Mouse (Mus musculus) hindbrain, postnatal 0 days (tissue): ENCODE results near the gene Rassf1. TPM values are rescaled to one million over a fixed set of nuclear protein-coding genes. Genes with fewer than 3 reads are reported as not detected.
A peak's percentile ranks its signal among the peaks of the same experiment; 100 is the strongest.

Experiments used
- ATAC-seq: fragments of 200-750 bp; cut with Nextera tagmentation; 2 replicates; pipeline ENCODE4 v1.8.0; 2017; ENCODE audit warnings: mild to moderate bottlenecking, moderate TSS enrichment, moderate library complexity
- DNase-seq: peaks from one replicate; pipeline ENCODE4 v3.0.0-alpha.2; 2015; ENCODE audit warnings: low spot score
- H3K27ac ChIP-seq: fragments of 300-500 bp; sonication (generic); 2 replicates; pipeline ENCODE4 v1.5.1; 2014; ENCODE audit warnings: mild to moderate bottlenecking
- H3K27me3 ChIP-seq: fragments of 300-500 bp; sonication (generic); 2 replicates; pipeline ENCODE4 v1.6.1; 2014; ENCODE audit warnings: low read length, mixed read lengths; ENCODE audit not compliant: insufficient read depth
- H3K36me3 ChIP-seq: fragments of 300-500 bp; sonication (generic); 2 replicates; pipeline ENCODE4 v1.6.1; 2014; ENCODE audit warnings: low read length, mixed read lengths; ENCODE audit not compliant: insufficient read depth
- H3K4me1 ChIP-seq: fragments of 300-500 bp; sonication (generic); 2 replicates; pipeline ENCODE4 v1.6.1; 2014; ENCODE audit warnings: antibody characterized with exemption, low read length, mixed read lengths; ENCODE audit not compliant: insufficient read depth
- H3K4me2 ChIP-seq: fragments of 300-500 bp; sonication (generic); 2 replicates; pipeline ENCODE4 v1.6.1; 2014; ENCODE audit warnings: low read depth, mild to moderate bottlenecking, low read length, moderate library complexity, mixed read lengths
- H3K4me3 ChIP-seq: fragments of 300-500 bp; sonication (generic); 2 replicates; pipeline ENCODE4 v1.5.1; 2014; ENCODE audit warnings: low read length
- H3K9ac ChIP-seq: fragments of 300-500 bp; sonication (generic); replicated peaks from 2 replicates; pipeline ENCODE4 v1.6.1; 2014; ENCODE audit warnings: mild to moderate bottlenecking, low read length, moderate library complexity, mixed read lengths
- H3K9me3 ChIP-seq: fragments of 300-500 bp; sonication (generic); 2 replicates; pipeline ENCODE4 v1.6.1; 2016; ENCODE audit warnings: low read length, mixed read lengths
- CTCF ChIP-seq: IDR thresholded peaks from 2 replicates; pipeline ENCODE4 v1.5.1; 2016; ENCODE audit warnings: antibody characterized with exemption, control low read depth, low read depth
- WGBS: fragments of 180-500 bp; shearing (Covaris S2); extraction: QIAGEN DNeasy Blood & Tissue Kit; methylation state at CpG from one replicate; pipeline ENCODE4 v1.1.7; 2014; 5-methylcytosine and 5-hydroxymethylcytosine counted together
- polyA plus RNA-seq: library from polyadenylated mRNA; unstranded; fragments of >200 nt; fragmentation: Nextera tagmentation; extraction: Ambion mirVana; gene quantifications from 2 replicates; pipeline ENCODE4 v1.2.1, GENCODE M21; 2015
- total RNA-seq: library from RNA; depleted of rRNA; stranded (reverse); fragments of >200 nt; gene quantifications from 2 replicates; pipeline ENCODE4 v1.2.3, GENCODE M21; 2014

Rassf1 gene
- total and polyA plus RNA-seq, 2 experiments from 2014 or later: 17.6 to 30.3 TPM

DNA sequence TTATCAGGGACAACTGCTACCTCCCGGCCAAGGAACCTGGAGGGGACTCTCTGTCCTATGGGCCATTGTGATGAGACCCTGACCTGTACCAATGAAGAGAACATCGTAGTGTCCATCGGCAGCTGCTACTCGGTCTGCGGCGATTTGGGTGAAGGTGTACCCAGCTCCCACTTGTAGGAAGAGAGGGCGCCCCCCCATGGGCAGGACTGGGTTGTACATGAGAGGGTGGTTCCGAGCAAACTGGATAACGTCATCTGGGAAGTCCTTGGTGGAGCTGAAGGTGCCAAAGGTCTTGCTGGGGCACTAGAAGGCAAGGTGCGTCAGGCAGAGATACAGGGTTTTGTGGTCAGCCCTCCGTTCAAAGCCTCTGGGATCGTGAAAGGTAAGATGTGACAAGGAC is 49.4 kb downstream of the Rassf1 start:
- peak; percentile 30; the same call in 1 of the 2 replicates for TF ChIP-seq CTCF
- Histone ChIP-seq H3K4me2 (no peak overlapping the region), H3K27me3 (no peaks in the 10 kb centered on the region), H3K4me3 (no peak overlapping the region), H3K27ac (no peak overlapping the region), H3K9me3 (no peaks in the 10 kb centered on the region), H3K36me3 (no peaks in the 10 kb centered on the region), H3K4me1 (peaks cover 4% of the 10 kb centered on the region; the same call in 1 of the 2 replicates), H3K9ac (no peak overlapping the region)
- WGBS: 83% methylated on average over 12 of the region's 12 CpGs
- no peak for DNase-seq
- ATAC-seq: no peak

DNA sequence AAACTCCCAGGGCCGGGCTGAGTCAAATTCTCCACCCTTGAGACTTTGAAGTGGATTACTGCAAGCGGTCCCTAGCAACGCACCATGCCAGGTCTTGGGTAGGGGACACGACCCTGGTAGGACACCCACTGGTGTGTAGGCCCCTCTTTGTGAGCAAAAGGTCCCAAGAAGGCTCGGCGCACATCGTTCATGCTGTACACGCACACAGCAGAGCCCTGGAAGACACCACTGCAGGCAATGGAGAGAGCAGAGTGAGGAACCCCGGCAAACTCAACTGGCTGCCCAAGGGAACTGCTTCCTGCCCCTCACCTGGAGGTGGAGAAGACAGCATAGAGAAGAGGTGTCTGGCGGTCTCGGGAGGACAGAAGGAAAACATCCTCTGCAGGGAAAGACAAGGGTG is 49.9 kb downstream of the Rassf1 start:
- Histone ChIP-seq H3K4me1 (peaks cover 4% of the 10 kb centered on the region; the same call in 1 of the 2 replicates), H3K27ac (no peak overlapping the region), H3K9me3 (no peaks in the 10 kb centered on the region), H3K9ac (no peak overlapping the region), H3K27me3 (no peaks in the 10 kb centered on the region), H3K4me3 (no peak overlapping the region), H3K36me3 (no peaks in the 10 kb centered on the region), H3K4me2 (no peak overlapping the region)
- no peak for ATAC-seq
- 90% methylated on average over 11 of the region's 11 CpGs for WGBS
- no peak for TF ChIP-seq CTCF
- DNase-seq: no peak

DNA sequence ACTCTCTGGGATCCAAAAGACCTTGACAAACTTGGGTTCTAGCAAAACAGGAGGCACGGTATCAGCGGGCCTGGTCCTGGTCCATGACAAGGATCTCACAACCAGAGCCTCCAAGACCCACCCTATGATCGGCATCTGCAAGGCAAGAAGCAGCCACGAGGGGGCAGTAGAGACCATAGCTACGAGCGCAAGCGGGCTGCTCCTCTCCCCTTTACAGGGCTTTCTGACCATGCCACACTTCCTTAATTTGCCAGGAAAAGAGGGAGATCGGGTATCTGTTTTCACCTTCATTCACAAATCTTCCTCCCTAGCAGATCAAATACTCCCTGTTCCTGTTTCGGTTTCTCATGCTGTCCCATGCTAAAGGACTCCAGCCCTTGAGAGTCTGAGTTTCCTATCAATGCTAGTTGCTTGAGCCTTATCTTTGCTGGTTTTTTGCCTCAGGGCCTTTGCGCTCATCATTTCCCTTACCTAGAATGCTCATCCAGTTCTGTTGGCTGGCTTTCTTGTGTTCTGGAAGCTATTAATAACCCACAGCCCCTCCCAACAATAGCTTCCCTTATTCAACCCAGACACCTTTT is 50.8 kb downstream of the Rassf1 start:
- no peaks in the 10 kb centered on the region for H3K9me3 ChIP-seq
- WGBS: 11% methylated on average over 10 of the region's 10 CpGs
- peak; percentile 99 for TF ChIP-seq CTCF
- H3K9ac ChIP-seq: no peak overlapping the region
- no peaks in the 10 kb centered on the region for H3K27me3 ChIP-seq
- no peak overlapping the region for H3K4me2 ChIP-seq
- peak overlapping the region; percentile 28; the same call in 1 of the 2 replicates for H3K27ac ChIP-seq
- no peak overlapping the region for H3K4me3 ChIP-seq
- no peaks in the 10 kb centered on the region for H3K36me3 ChIP-seq
- peak; percentile 95 for DNase-seq
- peaks cover 4% of the 10 kb centered on the region; the same call in 1 of the 2 replicates for H3K4me1 ChIP-seq
- peak; percentile 84 for ATAC-seq

DNA sequence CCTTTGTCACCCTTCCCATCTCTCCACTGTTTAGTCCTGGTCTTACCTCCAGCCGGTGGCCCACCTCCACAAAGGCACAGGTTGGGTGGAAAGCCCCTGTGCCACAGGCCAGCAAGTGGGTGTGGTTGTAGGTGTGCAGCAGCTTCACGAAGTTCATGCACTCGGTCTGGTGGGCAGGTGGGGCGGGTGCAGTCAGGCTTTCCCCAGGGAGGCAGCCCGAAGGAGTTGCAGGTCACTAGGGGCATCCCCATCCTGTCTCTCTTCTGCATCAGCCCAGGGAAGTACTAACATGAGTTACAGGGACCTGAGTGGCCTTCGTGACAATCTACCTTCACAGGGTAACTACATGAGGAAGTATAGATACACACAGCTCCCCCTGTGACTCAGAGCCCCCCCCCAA is 51.9 kb downstream of the Rassf1 start:
- H3K27me3 ChIP-seq: no peaks in the 10 kb centered on the region
- H3K4me1 ChIP-seq: peaks cover 9% of the 10 kb centered on the region; the same call in 1 of the 2 replicates
- no peaks in the 10 kb centered on the region for H3K9me3 ChIP-seq
- no peak for TF ChIP-seq CTCF
- H3K4me3 ChIP-seq: no peak overlapping the region
- 81% methylated on average over 6 of the region's 6 CpGs for WGBS
- H3K4me2 ChIP-seq: no peak overlapping the region
- no peak overlapping the region for H3K9ac ChIP-seq
- no peak for DNase-seq
- ATAC-seq: no peak
- H3K27ac ChIP-seq: no peak overlapping the region
- H3K36me3 ChIP-seq: no peaks in the 10 kb centered on the region

DNA sequence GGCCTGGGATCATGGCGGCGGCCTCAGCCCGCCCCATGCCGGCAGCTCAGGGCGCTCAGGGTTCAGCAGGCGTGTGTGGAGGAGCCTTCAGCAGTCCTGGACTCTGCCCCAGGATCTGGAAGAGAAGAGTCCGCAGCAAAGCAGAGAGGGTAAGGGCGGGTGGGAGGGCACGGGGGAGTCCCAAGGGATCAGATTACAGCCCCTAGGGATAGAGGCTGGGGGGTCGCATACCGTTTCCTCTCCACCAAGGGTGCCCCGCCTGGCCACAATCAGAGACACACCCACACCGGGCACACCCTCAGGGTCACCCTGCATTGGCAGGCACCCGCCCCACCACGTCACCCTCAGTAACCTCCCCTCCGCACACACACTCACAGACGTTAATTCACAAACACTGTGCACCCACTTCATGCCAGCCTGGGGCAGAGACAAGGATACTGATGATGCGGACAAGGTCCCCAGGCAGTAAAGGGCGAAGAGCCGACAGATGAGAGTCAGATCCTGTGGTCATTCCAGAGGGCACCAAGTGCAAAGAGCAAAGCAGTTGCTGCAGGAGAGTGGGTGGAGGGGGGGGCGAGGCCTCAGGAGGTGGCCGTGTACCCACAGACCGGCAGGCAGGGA is 53.8 kb downstream of the Rassf1 start:
- Histone ChIP-seq H3K4me2 (0 out of 2 replicates have a peak overlapping the region, but pooled peaks have one; percentile 10), H3K4me3 (no peak overlapping the region), H3K9me3 (no peaks in the 10 kb centered on the region), H3K27me3 (no peaks in the 10 kb centered on the region), H3K36me3 (no peaks in the 10 kb centered on the region), H3K27ac (no peak overlapping the region), H3K4me1 (peaks cover 9% of the 10 kb centered on the region; the same call in 1 of the 2 replicates), H3K9ac (no peak overlapping the region; the same call in 1 of the 2 replicates)
- ATAC-seq (no peak), DNase-seq (no peak)
- no peak for TF ChIP-seq CTCF
- WGBS: 43% methylated on average over 21 of the region's 23 CpGs

DNA sequence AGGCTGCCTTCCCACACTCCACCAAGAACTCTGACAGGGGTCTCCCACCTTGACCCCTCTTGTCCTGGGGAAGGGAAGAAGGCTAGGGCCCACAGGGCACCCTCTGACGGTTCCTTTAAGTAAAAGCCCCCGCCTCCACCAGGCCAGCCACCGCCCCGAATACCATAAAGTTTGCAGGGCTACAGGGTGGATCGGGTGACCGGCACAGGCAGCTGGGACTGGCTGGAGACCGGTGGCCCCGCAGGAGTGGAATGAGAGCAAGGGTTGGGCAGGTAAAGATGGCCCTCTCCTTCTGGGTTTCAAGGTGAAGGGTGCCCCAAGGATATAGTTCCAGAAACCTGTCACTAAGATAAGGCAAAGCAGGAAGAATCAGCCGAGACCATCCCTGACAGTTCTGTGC is 55.2 kb downstream of the Rassf1 start:
- H3K27ac ChIP-seq: peak overlapping the region; percentile 27; the same call in 1 of the 2 replicates
- H3K27me3 ChIP-seq: no peaks in the 10 kb centered on the region
- no peak overlapping the region for H3K4me3 ChIP-seq
- WGBS: 30% methylated on average over 9 of the region's 9 CpGs
- 0 out of 2 replicates have a peak overlapping the region, but pooled peaks have one; percentile 0 for H3K4me2 ChIP-seq
- no peak for DNase-seq
- H3K9me3 ChIP-seq: no peaks in the 10 kb centered on the region
- H3K9ac ChIP-seq: no peak overlapping the region
- no peak for ATAC-seq
- no peaks in the 10 kb centered on the region for H3K36me3 ChIP-seq
- no peak for TF ChIP-seq CTCF
- H3K4me1 ChIP-seq: peaks cover 13% of the 10 kb centered on the region

DNA sequence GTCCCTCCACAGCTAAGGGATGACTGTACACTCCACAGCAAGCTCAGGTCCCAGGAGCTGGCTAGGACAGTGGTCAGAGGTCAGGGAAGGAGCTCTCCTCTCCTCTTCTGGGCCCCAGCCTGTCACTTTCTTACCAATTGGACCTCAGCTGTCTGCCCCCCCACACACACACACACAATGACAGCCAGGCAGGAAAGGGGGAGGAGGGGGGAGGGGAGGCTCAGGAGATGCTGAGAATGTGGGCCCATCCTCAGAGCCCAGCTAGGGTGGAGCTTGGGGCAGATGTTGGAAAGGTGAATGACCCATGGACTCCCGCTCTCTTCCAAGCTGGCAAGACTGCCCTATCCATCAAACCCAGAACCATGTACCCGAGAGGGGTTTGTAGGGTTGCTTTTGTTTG is 55.7 kb downstream of the Rassf1 start:
- Histone ChIP-seq H3K27ac (peak overlapping the region; percentile 27), H3K4me2 (0 out of 2 replicates have a peak overlapping the region, but pooled peaks have one; percentile 0), H3K36me3 (no peaks in the 10 kb centered on the region), H3K9ac (no peak overlapping the region), H3K9me3 (no peaks in the 10 kb centered on the region), H3K4me3 (no peak overlapping the region), H3K4me1 (peaks cover 18% of the 10 kb centered on the region), H3K27me3 (no peaks in the 10 kb centered on the region)
- WGBS: 67% methylated on average over 2 of the region's 2 CpGs
- no peak for DNase-seq
- ATAC-seq: no peak
- TF ChIP-seq CTCF: no peak
